Mouse (Mus musculus): ENCODE results near the gene Ankrd63. TPM values are rescaled to one million over a fixed set of nuclear protein-coding genes. Genes with fewer than 3 reads are reported as not detected.

The Ankrd63 gene
- 1 to 10 TPM; 3.0 to 3.8 TPM for total RNA-seq (2021)
- long read RNA-seq, full-length matches to known transcripts, result 4 of 4 reads
- long read RNA-seq, partial matches to known transcripts, result 0 of 4 reads
- long read RNA-seq, other reads (novel, unspliced or antisense), result 0 of 4 reads

DNA sequence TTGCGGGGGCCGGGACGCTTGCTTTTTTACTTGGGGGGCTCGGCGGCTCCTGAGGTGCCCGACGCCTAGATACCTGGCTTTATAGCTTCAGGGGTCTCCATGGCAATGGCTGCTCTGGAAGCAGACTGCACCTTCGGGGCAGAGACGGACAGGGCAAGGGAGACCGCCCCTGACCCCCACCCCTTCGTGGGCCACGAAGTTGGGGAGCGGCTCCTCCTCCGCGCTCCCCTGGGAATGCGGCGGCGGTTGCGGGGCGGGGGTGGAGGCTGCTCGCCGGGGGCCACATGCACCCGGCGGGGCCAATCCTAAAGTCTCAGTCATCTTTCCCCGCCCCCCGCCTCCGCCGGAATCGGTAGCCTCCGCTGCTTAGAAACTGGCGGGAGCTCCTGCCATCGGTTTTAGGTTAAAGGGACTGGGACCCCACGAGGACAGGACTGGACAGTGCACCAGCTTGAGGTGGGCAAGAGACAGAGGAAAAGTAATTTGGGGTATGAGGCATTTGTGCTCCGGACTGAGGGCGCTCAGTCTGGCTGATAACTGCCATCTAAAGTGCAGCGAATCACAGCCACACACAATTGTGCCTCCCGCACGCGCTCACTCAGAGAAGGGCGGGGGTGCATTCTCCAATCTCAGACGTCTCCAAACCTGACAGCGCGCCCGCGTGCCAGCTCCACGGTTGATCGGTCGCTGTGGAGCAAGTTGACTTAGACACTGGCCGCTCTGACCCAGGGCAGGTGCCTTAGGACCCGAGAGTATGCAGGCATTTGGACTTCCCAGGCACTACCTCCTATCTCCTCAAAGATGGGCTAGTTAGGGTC lies at the start of gene Ankrd63:
TSS of gene Ankrd63 (minus strand) at position 51 of the 818 bp plus-strand sequence.
- peak in 1 of 2 experiments; percentile 47 for DNase-seq (ENCODE audit: low spot score in 2 of 2)

DNA sequence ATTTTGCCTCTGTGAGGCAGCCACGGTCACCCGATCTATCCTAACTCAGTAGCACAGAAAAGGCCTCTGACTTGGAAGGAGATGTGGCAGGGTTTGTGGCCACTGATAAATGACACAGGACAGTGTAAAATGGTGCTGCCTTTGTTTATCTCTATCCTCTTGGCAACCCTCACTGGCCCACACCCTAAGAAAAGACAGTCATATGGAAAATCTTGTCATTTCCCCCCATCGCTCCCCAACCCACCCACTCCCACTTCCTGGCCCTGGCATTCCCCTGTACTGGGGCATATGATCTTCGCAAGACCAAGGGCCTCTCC lies 49.0 kb upstream of the Ankrd63 start:
- DNase-seq (ENCODE audit: low spot score in 2 of 2), result no peak

DNA sequence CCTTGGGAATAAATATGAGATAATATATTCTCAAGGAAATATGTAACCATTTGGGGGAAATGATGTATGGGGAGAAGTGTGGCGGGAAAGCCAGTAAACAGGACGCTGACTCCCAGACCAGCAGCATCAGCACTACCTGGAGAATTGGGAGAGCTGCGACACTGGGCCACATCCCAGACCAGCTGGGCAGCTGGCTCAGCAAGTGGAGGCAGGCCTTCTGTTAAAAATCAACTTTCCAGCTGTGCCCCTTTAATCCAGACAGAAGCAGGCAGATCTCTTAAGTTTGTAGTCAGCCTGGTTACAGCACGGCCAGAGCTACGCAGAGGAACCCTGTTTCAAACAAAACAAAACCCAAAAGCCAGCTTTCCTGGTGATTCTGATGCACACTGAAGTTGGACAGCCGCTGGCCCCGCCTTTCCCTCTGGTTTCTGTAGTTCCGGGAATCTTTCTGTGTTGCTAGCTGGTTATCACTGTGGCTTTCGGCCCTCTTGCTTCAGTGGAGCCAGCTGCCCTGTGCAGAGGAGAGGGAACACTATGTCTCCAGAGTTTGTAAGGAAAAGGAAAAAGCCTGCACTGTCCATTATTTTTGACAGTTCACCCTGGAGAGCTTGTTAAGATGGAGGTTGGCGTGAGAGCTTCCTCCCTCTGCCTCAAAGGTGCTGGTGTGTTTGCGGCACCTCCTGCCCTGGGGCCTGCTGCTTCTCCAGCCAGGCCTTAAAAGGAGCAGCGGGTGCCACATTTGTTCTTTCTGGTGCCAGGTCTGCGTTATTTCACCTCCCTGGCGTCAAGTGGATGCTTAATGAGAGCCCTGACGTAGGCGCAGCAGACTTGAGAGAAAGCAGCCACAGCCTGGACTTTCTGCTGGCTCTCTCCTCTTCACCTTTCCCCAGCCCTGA lies 48.4 kb upstream of the Ankrd63 start:
- DNase-seq (ENCODE audit: low spot score in 2 of 2), result no peak

DNA sequence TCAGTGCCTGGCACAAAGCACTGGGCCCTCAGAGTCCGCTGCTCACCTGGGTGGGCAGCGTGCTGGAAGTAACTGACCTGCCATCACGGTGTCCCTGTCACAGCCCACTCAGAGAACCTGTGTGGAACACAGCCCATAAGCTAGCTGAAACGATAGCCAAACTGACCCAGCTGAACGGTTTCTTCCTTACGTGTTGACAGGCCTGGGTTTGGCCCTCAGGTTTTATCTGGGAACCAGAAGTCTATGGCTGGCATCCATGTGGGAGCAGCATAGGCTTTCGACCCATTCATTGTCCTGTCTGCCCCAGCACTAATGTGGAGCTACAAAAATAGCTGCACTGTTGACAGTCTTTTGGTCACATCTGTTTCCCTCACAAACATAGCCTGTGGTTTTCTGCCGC lies 46.7 kb upstream of the Ankrd63 start:
- DNase-seq (ENCODE audit: low spot score in 2 of 2), result no peak

DNA sequence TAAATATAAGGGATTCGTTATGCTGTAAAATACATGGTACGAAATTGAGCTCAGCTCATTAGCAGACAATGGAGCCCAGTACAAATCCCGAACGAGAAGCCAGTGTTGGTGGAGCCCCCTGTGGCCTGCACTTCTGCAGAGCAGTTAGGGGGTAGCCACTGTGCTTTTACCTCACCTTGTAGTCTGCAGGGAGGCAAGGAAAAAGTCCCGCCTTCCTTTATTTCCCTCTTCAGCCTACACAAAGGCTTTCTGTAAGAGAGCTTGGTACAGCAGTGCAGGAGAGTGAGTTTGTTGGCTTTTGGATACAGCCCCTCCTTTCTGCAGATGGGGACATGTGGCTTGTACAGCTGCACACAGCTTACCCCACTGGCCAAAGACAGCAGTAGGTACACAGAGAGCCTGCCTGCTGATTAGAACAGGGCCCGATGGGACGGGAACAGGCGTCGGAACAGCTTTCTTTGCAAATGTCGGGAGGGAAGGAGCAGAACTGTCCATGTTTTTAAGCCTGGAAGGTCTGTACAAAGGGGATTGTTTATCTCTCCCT lies 45.6 kb upstream of the Ankrd63 start:
- DNase-seq (ENCODE audit: low spot score in 2 of 2), result no peak

DNA sequence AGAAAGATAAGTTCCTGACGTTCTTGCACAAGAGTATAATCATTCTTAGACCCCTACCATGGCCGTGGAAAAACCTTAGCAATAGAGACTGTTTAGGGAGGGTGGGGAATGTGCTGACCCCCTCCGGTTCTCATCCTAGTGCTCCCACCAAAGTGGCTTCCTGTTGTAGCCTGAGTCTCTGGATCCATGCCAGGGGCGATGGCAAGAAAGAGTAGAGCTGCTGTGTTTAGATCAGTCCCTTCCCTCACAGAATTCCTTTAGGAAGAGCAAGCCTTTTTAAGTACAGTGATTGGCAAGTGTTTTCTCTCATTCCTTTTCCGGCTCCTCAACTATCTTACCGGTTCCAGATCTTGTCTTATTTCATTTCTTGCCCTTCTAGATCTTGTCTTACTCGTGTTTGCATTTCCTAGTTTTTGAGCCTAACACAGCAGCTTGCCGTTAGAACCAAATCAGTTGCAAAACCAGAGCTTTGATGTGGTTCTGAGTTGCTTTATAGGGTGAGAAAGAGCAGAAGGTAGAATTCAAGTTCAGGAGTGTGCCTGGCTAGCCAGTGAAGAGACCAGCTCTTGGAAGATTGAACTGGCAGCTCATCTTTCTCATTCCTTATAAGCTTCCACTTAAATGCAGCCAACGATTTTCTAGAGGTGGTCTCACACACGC lies 43.7 kb upstream of the Ankrd63 start:
- no peak for DNase-seq (ENCODE audit: low spot score in 2 of 2)

DNA sequence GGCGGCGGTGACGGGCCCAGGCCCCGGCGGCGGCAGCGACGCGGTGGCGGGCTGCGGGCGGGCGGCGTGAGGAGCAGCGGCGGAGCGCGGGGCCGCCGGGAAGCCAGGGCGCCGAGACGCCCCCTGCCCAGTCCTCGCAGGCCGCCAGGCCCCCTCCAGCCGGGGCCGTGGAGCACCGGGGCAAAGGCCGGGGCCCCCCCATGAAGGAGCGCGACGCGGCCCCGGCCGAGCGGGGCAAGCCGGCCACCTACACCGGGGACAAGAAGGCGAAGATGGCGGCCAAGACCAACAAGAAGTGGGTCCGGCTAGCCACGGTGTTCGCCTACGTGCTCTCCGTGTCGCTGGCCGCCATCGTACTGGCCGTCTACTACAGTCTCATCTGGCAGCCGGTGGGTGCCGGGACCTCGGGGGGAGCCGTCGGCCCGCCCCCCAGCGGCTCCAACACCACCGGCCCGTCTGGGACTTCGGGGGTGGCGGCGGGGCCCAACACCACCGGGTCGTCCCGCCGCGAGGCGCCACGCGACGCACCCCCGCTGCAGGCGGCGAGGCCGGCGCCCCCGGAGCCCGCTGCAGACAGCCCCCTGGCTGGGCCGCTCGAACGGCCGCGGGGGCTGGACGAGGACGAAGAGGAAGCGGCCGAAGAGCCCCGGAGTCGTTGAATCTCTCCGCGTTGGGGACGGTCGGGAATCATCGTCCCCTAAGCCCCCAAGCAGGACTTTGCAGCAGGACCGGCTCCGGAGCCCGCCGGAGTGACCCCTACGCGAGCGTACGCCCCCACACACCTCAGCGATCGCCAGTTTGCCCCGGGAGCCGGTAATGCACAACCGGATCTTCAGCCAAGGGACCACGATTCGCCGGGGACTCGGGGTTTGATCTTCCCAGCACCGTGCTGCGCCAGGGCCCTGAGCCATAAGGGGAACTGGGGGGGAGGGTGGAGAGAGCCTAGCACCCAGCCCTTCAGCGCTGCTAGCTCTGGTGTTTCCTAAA lies 42.4 kb upstream of the Ankrd63 start:
- peak; percentile 41 to 60 for DNase-seq (ENCODE audit: low spot score in 2 of 2)

DNA sequence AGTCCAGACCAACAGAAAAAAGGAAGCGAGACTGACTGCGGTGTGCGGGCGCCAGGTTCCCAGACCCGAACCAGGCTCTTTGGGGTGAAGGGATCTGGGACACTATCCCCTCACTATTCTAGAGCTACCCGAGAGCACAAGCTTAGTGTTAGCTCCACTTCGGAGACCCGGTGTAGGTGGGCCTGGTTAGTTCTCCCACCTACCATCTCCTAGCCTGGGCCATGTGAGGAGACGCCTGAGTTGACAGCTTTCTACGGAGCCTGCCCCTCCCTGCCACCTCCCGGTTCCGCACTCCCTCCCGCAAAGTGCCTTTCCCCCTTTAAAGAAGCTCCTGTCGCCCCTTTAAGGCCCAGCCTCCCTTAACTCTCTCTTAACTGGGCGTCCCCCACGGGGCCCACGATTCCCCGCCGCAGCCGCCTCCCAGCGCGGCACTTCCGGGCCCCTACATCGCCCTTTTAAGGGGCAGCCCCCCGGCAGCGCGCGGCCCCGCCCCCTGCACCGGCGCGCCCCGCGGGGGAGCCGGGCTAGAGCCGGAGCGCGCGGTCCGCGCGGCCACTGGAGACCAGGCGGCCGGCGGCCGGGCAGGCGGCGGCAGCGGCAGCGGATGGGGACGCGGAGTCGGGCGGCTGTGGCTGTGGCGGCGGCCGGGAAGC lies 41.6 kb upstream of the Ankrd63 start, which contains the start of gene Inafm2:
TSS of gene Inafm2 (plus strand) at position 527 of the 653 bp plus-strand sequence.
- peak; percentile 88 to 94 for DNase-seq (ENCODE audit: low spot score in 2 of 2)

DNA sequence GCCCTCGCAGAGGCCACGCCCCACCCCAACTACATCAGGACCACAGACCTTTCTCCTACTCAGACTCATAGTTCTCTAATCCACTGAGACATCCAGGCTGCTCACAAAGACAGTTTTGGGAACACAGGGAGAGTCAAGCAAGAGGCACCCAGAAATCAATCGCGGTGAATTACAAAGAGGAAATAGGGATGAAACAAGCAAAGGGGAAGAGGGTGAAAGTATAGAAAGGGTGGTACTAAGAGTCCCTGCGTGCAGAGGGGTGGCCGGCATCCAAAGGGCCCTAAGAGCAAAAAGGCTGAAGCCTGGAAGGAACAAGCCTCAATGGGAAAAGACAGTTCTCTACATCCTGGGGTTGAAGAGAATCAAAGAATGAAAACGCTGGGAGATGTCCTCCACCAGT lies 40.9 kb upstream of the Ankrd63 start:
- no peak for DNase-seq (ENCODE audit: low spot score in 2 of 2)

DNA sequence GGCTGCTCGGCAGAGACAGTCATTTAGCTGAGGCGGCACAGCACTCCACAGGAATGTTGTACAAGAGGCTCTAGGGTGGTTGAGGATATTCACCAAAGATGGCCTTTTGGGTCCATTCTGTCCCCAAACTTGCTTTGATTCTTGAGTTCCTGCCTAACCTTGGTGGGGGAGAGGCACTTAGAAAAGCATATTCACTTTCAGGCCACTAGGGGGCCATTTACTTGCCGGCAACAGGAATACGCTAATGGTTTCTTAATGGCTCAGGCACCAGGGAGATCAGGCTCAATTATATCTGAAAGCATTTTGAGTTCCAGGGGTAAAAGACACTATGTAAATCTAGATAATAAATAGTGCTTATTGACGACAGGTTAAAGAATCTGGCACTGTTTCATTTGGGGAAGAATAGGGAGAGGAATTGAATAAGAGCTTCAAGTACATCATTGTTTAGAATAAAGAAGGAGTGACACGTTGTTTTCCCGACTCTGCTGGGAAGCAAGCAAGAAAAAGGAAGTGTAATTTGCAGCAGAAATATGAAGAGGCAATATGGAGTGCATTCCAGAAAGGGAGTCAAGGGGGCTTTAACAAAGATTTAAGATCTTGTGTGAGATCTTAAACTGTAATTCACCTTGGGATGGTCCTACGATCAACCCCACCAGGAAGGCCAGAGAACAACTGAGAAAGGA lies 39.6 kb upstream of the Ankrd63 start:
- no peak for DNase-seq (ENCODE audit: low spot score in 2 of 2)

DNA sequence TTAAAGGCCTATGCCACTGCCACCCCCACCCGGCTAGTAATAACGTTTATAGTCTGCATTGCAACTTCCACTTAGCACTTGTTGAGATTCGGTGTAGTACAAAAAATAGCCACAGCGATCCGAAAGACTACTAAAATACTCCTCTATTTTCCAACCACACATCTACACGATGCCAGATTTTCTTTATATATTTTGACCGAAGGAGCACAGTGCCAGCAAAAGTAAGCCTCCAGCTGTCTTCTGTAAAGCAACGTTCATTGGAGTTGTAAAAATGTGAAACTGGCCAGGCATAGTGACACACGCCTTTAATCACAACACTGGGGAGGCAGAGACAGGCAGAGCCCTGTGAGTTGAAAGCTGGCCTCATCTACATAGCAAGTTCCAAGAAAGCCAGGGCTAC lies 37.4 kb upstream of the Ankrd63 start:
- DNase-seq (ENCODE audit: low spot score in 2 of 2), result no peak

DNA sequence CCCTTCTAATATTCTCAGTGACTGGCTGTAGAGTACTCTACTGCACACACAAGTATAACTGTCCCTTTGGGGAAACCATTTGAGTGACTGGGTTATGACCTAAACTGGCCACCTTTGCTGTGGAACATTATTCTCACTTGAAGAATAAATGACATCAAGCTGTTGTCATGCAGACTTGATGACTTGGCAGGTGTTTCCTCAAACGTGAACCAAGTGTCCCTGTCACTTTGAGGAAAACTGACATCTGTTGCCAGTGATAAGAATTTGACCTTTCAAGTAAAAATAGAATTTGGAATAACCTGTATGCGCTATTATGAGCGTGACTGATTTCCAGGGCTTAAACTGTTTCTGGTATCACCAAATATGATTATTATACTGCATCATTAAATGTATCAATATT lies 36.6 kb upstream of the Ankrd63 start:
- DNase-seq (ENCODE audit: low spot score in 2 of 2), result no peak

DNA sequence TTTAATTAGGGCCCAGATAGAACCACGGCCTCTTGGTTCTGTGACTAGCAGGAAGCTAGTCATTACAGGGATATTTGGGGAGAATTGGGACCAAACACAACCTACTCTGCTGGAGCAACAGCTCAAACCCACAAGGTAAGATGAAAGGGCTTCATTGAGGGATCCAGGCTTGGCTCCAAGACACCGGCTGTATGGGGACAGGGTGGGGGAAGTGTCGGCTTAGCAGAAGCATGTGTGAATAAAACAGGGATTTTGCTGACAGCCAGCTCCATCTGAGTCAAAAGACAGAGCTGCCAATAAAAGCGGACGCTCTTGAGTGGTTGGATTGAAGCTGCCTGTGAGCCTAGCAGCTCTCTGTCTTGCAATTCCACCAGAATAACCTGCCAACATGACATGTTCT lies 29.6 kb upstream of the Ankrd63 start:
- DNase-seq (ENCODE audit: low spot score in 2 of 2), result peak; percentile 54 to 66

DNA sequence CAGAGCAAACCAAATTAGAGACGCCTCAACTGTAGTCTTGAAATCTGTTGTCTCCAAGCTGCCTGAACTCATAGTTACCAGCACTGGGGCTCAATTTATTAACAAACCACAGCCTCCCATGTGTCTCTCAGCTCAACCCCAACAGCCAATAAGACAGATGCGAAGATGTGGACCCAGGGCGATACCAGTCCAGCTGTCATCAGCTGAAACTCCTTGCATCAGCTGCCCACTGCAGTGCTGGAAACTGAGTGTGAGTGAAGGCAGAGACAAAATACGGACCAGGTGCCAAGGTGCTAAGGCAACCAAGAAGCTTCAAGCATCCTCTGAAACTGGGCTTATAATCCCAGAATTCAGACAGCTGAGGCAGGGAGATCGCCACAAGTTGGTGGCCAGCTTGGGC lies 28.2 kb upstream of the Ankrd63 start:
- DNase-seq (ENCODE audit: low spot score in 2 of 2), result no peak

DNA sequence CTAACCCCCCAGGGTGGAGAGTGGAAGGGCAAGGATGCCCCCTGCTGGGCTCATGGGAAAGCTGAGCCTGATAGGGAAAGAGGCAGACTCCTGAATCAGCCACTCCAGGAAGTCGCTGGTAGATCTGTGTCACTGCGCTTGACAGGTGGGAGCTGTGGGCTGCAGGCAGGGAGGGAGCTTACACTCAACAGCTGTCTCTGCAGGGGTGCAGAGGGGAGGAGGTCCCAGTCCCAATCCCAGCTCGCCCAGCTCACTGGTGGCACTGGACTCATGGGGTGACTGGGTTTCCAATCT lies 26.8 kb upstream of the Ankrd63 start:
- DNase-seq (ENCODE audit: low spot score in 2 of 2), result peak; percentile 83 to 88

DNA sequence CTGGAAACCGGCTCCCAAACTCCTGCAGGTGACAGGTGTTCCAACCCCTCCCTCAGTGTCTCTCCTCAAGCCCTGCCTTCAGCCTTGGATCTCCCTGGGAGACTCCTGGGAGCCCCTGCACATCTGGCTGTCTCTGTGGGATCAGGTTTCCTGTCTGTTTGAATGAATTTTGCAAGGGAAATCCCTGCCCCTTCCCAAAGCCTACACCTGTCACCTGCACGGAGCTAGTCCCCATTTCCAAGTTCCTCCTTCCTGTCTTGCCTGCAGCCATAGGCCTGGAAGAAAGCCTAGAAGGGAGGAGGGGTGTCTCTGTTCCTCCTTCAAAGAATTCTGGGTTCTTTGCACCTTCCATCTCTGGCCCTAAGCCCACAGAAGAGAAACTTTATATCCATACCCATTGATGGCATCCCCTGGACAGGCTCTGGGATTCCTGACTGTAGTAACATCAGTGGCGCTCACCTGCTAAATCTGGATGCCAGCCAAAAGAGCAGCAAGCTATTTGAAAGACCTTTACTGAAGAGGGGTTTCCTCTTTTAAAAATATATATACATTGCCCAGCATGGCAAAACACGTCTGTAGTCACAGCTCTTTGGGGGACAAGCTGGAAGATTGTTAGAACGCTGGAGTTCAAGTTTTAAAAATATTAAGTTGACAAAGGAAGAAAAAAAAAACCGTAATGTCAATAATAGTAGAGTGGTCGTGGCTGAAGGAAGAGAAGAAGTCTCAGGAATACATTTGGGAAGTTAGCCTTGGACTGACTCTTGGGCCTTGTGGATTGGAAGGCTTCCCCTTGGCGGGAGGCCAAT lies 26.3 kb upstream of the Ankrd63 start:
- no peak for DNase-seq (ENCODE audit: low spot score in 2 of 2)

DNA sequence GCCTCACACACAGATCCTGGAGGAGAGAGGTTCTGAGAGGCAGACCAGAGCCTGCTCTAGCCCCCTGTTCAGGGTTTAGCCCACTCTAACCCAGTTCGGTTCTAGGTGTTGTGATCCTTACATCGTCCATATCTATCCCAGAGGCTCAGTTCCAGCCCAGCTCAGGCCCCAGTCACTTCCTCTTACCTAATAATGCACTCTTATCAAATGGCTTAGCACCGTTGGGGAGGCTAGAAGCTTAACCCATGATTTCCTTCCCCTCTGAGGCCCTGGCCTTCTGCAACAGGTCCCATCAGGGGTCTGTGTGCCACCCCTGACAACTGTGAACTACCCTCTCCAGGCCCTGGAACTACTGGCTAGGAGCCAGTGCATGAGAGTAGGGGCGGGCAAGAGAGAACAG lies 25.4 kb upstream of the Ankrd63 start:
- no peak for DNase-seq (ENCODE audit: low spot score in 2 of 2)

DNA sequence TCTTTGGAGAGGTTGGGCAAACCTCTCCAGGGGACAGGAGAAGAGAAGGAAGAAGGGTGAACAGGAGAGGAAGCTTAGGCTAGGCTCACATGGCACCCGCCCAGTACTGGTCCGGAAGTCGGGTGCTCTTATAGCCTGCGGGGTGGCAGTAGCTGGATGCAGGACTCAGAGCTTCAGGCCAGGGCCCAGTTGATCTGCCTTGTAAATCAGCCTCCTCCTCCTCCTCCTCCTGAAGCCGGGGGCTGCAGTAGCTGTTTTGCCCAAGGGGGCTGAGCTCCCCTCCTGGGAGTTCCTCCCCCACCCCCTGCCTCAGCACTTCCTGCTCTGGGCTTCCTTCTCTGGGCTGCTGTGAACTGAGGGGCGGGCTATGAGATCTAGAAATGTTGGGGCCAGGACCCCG lies 24.6 kb upstream of the Ankrd63 start, which contains the start of gene Plcb2:
TSS of gene Plcb2 (minus strand) at position 102 of the 400 bp plus-strand sequence.
- DNase-seq (ENCODE audit: low spot score in 2 of 2), result no peak
